Mouse (Mus musculus) stomach, embryonic 15.5 days (tissue): ENCODE results near the gene Loxl1. TPM values are rescaled to one million over a fixed set of nuclear protein-coding genes. Genes with fewer than 3 reads are reported as not detected.

Source experiments
- ATAC-seq: fragments of 200-750 bp; cut with Nextera tagmentation; 2 replicates; pipeline ENCODE4 v1.8.0; 2017; ENCODE audit warnings: low read depth, moderate number of reproducible peaks, moderate TSS enrichment; ENCODE audit not compliant: insufficient read depth, low FRiP score
- H3K27ac ChIP-seq: fragments of 300-500 bp; sonication (generic); 2 replicates; pipeline ENCODE4 v1.5.1; 2015; ENCODE audit warnings: mild to moderate bottlenecking, inconsistent platforms
- H3K27me3 ChIP-seq: fragments of 300-500 bp; sonication (generic); replicated peaks from 2 replicates; pipeline ENCODE4 v1.6.1; 2015; ENCODE audit warnings: inconsistent platforms
- H3K36me3 ChIP-seq: fragments of 300-500 bp; sonication (generic); 2 replicates; pipeline ENCODE4 v1.6.1; 2015; ENCODE audit warnings: inconsistent platforms
- H3K4me1 ChIP-seq: fragments of 300-500 bp; sonication (generic); 2 replicates; pipeline ENCODE4 v1.6.1; 2015; ENCODE audit warnings: inconsistent platforms
- H3K4me2 ChIP-seq: fragments of 300-500 bp; sonication (generic); 2 replicates; pipeline ENCODE4 v1.6.1; 2015; ENCODE audit warnings: mild to moderate bottlenecking, inconsistent platforms
- H3K4me3 ChIP-seq: fragments of 300-500 bp; sonication (generic); replicated peaks from 2 replicates; pipeline ENCODE4 v1.5.1; 2015; ENCODE audit warnings: inconsistent platforms
- H3K9ac ChIP-seq: fragments of 300-500 bp; sonication (generic); 2 replicates; pipeline ENCODE4 v1.6.1; 2015; ENCODE audit warnings: inconsistent platforms
- H3K9me3 ChIP-seq: fragments of 300-500 bp; sonication (generic); 2 replicates; pipeline ENCODE4 v1.6.1; 2016; ENCODE audit warnings: inconsistent platforms
- WGBS: fragments of 180-500 bp; shearing (Covaris S2); methylation state at CpG from one replicate; pipeline ENCODE4 v1.1.7; 2015; 5-methylcytosine and 5-hydroxymethylcytosine counted together
- polyA plus RNA-seq: library from polyadenylated mRNA; unstranded; fragments of >200 nt; fragmentation: Nextera tagmentation; extraction: Ambion mirVana; gene quantifications from 2 replicates; pipeline ENCODE4 v1.2.1, GENCODE M21; 2015

Loxl1 gene
- polyA plus RNA-seq, 1 experiment from 2014 or later, result 49.2 TPM

DNA sequence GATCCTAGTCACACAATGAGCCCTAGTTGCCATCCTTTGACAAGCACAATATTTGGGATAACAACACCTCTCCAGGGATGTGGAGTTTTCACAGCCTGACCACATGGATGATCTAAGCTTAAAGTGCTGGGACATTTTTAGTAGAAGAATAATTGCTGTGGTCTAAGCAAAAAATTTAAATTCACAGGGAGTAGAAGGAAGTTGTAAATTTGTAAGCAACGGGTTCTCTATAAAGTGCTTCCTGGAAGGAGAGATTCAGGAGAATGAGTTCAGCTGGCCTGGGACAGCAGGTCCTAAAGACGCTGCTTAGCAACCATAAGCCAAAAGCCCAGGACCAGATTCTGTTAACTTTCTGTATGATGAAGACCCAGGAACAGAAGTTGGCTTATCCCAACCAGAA is 23.1 kb downstream of the Loxl1 start:
- no peak overlapping the region for H3K4me3 ChIP-seq
- no peak overlapping the region for H3K9ac ChIP-seq
- no peaks in the 10 kb centered on the region for H3K9me3 ChIP-seq
- 66% methylated on average over 2 of the region's 2 CpGs for WGBS
- 0 out of 2 replicates have a peak, but pooled peaks cover 4% of the 10 kb centered on the region for H3K36me3 ChIP-seq
- H3K27ac ChIP-seq, result no peak overlapping the region
- no peaks in the 10 kb centered on the region for H3K4me1 ChIP-seq
- H3K4me2 ChIP-seq, result no peak overlapping the region
- no peaks in the 10 kb centered on the region for H3K27me3 ChIP-seq
- ATAC-seq, result no peak

DNA sequence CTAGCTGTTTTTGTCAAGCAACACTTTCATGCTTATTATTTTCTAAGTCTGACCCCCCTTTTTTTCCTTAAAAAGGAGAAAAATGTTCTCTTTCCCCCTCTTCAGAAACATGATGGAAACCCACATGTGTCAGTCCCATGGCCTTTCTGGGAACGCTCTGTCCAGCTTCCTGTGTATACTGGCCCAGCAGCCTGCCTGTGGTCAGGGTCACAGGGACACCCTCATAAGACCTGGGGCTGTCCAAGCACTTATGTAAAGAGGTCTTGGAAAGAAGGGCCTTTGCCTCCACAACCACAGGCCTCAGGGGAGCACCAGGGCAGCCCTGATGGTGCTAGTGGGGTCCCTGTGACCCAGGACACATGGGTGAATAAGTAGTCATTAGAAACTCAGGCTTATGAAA is 23.9 kb downstream of the Loxl1 start:
- Histone ChIP-seq H3K27me3 (no peaks in the 10 kb centered on the region), H3K36me3 (0 out of 2 replicates have a peak, but pooled peaks cover 4% of the 10 kb centered on the region), H3K9me3 (no peaks in the 10 kb centered on the region), H3K27ac (no peak overlapping the region), H3K4me2 (no peak overlapping the region), H3K4me1 (no peaks in the 10 kb centered on the region), H3K4me3 (no peak overlapping the region), H3K9ac (no peak overlapping the region)
- 53% methylated on average over 1 of the region's 1 CpGs for WGBS
- no peak for ATAC-seq

DNA sequence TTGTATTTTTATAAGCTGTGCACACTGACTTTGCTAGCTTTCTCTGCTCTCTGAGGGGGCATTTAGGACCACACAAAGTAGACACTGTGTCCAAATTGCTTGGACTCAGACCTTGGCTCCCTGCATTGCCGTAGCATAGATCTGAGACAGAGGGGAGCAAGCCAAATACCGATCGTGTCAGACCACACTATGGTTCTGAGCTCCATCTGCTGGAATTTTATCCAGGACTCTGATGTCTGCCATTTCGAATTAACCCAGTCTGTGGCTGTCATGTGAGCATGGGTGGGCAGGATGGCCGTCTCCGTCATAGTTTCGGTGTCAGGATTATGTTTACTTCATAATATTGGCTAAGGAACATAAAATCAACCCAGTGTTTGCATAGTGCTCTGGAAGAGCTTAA is 29.6 kb downstream of the Loxl1 start:
- WGBS, result 53% methylated on average over 7 of the region's 7 CpGs
- H3K27ac ChIP-seq, result no peak overlapping the region
- H3K9ac ChIP-seq, result no peak overlapping the region
- H3K9me3 ChIP-seq, result no peaks in the 10 kb centered on the region
- H3K4me2 ChIP-seq, result no peak overlapping the region
- no peaks in the 10 kb centered on the region for H3K27me3 ChIP-seq
- H3K4me1 ChIP-seq, result peaks cover 7% of the 10 kb centered on the region
- H3K4me3 ChIP-seq, result no peak overlapping the region
- no peak for ATAC-seq
- H3K36me3 ChIP-seq, result no peaks in the 10 kb centered on the region

DNA sequence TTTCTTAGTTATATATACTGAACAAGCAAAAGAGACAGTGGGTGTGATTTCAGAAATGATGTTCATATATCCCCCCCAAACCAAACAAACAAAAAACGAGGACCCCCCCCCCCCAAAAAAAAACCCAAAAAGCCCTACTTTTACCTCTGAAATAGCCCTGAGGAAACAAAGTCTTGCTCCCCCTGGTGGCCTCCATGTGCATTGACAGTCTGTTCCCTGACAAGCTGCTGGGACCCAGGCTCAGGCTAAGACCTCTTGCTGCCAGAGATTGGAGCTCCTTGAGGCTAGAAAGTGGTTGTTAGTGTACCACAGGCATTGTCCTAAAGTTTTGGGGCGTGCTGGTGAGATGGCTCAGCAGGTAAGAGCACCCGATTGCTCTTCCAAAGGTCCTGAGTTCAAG is 31.4 kb downstream of the Loxl1 start:
- Histone ChIP-seq H3K36me3 (no peaks in the 10 kb centered on the region), H3K9ac (no peak overlapping the region), H3K27ac (no peak overlapping the region), H3K9me3 (no peaks in the 10 kb centered on the region), H3K4me3 (no peak overlapping the region), H3K4me1 (peaks cover 7% of the 10 kb centered on the region), H3K4me2 (no peak overlapping the region), H3K27me3 (no peaks in the 10 kb centered on the region)
- WGBS, result 56% methylated on average over 3 of the region's 3 CpGs
- no peak for ATAC-seq

DNA sequence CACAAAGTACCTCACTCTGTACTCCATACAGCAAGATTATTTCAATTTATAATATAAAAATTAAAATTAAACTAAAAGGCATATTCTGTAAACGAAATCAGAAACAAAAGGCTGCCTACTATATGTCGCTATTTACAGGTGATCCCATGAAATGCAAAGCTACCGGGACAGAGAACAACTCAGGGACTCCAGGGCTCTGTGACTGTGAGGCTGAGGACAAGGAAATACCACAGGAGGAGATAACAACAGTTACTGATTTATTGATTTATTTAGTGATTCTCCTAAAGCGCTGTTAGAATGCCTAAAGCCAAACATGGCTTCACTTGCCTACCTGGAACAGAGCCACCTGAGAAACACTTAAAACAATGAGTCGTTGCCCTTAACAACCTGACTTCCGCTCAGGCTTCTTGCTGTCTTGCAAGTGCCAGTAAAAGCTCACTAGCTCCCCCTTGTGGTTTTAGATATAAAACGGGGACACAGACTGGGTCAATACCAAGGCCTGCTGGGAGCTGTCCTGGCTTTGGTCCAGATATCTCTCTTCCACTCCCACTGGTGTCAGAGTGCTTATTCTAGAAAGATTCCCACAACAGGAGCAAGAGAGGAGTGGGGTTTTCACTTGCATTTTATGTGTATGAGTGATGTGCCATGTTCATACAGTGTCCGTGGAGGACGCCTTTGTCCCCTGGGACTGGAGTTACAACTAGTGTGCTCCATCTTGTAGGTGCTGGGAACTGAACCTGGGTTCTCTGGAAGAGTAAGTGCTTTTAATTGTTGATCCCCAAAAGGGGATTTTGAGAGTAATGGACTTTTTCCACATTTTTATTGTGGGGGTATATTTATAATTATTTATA is 32.5 kb downstream of the Loxl1 start:
- 38% methylated on average over 9 of the region's 9 CpGs for WGBS
- Histone ChIP-seq H3K4me1 (peaks cover 11% of the 10 kb centered on the region), H3K36me3 (no peaks in the 10 kb centered on the region), H3K9me3 (no peaks in the 10 kb centered on the region), H3K9ac (no peak overlapping the region), H3K4me2 (0 out of 2 replicates have a peak overlapping the region, but pooled peaks have one; percentile 25), H3K27me3 (no peaks in the 10 kb centered on the region), H3K4me3 (no peak overlapping the region), H3K27ac (no peak overlapping the region)
- ATAC-seq, result peak; percentile 60; the same call in 1 of the 2 replicates

DNA sequence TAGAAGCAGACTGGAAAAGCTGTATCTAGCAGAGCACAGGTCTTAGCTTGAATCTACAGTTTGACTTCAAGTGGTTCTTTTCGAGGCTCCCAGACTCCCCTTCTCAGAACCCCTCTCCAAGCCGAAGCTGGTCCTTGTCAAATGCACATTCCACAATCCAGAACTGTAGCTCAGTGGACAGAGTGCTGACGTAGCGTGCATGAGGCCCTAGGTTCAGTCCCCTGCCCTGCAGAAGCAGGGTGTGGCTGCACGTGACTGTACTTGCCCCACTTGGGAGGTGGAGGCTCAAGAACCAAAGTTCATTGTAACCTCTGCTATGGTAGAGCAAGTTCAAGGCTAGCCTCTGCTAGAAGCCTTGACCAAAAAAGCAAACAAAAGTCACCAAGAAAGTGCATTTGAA is 33.2 kb downstream of the Loxl1 start:
- Histone ChIP-seq H3K4me2 (no peak overlapping the region), H3K4me1 (peaks cover 18% of the 10 kb centered on the region), H3K9ac (no peak overlapping the region), H3K36me3 (no peaks in the 10 kb centered on the region), H3K4me3 (no peak overlapping the region), H3K9me3 (no peaks in the 10 kb centered on the region), H3K27me3 (no peaks in the 10 kb centered on the region), H3K27ac (no peak overlapping the region)
- peak; percentile 28; the same call in 1 of the 2 replicates for ATAC-seq
- 58% methylated on average over 5 of the region's 5 CpGs for WGBS

DNA sequence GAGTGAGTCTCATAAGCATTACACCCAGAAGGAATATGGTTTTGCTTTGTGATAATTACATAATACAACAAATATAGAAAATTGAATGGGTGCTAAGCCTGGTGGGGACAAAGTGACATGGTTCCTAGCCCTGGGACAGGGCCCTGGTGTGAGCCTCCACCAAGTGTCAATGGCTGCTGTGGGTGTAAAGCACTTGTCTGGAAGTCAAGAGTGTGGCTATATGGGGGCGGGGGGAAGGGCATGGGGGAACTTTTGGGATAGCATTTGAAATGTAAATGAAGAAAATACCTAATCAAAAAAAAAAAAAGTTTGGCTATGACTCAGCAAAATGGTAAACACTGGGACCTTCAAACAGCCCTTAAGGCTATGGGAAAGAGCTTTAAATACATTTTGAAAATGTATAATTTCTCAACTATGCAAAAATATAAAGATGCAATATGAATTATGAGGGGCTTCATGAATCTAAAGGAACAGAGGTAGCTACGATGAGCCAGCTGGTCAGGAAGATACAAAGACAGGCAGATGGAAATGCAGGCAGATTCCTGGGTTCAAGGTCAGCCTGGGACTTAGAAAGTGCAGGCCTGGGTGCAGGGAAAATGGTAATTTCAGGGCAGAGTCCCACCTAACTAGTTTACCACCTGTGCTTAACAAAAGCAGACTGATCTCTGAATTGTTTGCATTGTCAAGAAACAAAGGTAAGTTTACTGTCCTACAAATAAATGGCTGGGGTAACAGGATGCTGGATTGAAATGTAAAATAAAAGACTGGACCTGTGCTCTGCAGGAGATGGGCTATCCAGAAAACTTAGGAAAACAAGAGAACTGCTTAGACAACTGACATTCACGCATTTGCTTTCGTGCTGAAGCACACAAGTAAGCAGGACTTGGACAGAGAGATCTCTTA is 33.9 kb downstream of the Loxl1 start:
- Histone ChIP-seq H3K36me3 (no peaks in the 10 kb centered on the region), H3K9ac (no peak overlapping the region), H3K4me2 (no peak overlapping the region), H3K27ac (no peak overlapping the region), H3K4me1 (peaks cover 21% of the 10 kb centered on the region), H3K4me3 (no peak overlapping the region), H3K27me3 (no peaks in the 10 kb centered on the region), H3K9me3 (no peaks in the 10 kb centered on the region)
- no peak for ATAC-seq
- 60% methylated on average over 4 of the region's 4 CpGs for WGBS

DNA sequence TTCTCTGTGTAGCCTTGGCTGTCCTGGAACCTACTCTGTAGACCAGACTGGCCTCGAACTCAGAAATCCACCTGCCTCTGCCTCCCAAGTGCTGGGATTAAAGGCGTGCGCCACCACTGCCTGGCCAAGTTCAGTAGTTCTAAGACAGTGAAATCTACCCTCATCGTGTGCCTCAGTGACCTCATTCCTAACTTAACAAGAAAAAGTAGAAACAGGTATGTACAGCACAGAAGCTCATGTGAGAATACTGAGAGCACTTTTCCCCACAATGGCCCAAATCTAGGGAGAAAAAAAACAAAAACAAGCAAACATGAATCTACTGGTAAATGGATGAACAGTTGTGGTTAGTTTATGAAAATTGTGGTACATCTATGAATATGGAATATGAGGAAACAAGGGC is 34.7 kb downstream of the Loxl1 start:
- peaks cover 21% of the 10 kb centered on the region for H3K4me1 ChIP-seq
- H3K4me2 ChIP-seq, result no peak overlapping the region
- no peaks in the 10 kb centered on the region for H3K27me3 ChIP-seq
- ATAC-seq, result no peak
- H3K9ac ChIP-seq, result no peak overlapping the region
- no peaks in the 10 kb centered on the region for H3K9me3 ChIP-seq
- H3K36me3 ChIP-seq, result no peaks in the 10 kb centered on the region
- H3K27ac ChIP-seq, result no peak overlapping the region
- WGBS, result 94% methylated on average over 4 of the region's 4 CpGs
- H3K4me3 ChIP-seq, result no peak overlapping the region

DNA sequence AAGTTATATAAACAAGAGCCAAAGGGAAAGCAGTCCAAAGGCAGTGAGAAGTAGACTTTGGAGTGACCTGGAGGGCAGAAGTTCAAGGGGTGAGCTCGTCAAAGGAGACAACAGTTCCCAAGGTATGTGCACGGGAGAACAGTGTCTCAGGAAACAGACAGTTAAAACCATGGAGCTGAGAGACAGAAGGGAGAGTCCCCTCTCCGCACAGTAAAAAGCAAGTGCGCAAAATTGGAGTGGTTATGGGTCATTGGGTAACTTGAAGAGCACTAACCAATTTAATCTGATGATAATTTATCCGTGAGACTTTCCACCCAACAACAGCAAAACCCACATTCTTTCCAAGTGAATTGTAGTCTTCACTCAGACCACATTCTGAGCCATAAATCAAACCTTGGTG is 36.6 kb downstream of the Loxl1 start:
- Histone ChIP-seq H3K27ac (no peak overlapping the region), H3K27me3 (no peaks in the 10 kb centered on the region), H3K4me3 (no peak overlapping the region), H3K4me1 (peaks cover 21% of the 10 kb centered on the region), H3K36me3 (no peaks in the 10 kb centered on the region), H3K9ac (no peak overlapping the region), H3K9me3 (no peaks in the 10 kb centered on the region), H3K4me2 (no peak overlapping the region)
- WGBS, result 67% methylated on average over 5 of the region's 5 CpGs
- ATAC-seq, result no peak

DNA sequence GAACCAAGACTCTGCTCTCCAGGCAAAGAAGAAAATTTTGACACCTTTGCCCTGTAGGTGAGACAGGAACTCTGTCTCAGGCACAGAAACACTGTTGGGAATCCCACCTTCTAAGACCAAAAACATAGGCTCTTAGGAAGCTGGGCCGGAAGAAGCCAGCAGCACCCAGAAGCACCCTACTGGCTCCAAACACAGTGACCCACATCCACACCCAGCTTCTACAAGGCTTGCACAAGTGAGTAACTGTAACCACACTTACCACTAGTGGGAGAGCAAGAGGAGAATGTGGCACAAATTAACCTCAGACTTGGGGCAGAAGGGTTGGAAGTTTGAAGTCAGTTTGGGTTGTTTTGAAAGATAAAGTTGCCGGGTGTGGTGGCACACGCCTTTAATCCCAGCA is 37.2 kb downstream of the Loxl1 start:
- Histone ChIP-seq H3K4me1 (peaks cover 21% of the 10 kb centered on the region), H3K36me3 (no peaks in the 10 kb centered on the region), H3K4me2 (peak overlapping the region; percentile 25; the same call in 1 of the 2 replicates), H3K4me3 (no peak overlapping the region), H3K27ac (peak overlapping the region; percentile 78), H3K27me3 (no peaks in the 10 kb centered on the region), H3K9me3 (no peaks in the 10 kb centered on the region), H3K9ac (no peak overlapping the region)
- WGBS, result 80% methylated on average over 3 of the region's 3 CpGs
- no peak for ATAC-seq

DNA sequence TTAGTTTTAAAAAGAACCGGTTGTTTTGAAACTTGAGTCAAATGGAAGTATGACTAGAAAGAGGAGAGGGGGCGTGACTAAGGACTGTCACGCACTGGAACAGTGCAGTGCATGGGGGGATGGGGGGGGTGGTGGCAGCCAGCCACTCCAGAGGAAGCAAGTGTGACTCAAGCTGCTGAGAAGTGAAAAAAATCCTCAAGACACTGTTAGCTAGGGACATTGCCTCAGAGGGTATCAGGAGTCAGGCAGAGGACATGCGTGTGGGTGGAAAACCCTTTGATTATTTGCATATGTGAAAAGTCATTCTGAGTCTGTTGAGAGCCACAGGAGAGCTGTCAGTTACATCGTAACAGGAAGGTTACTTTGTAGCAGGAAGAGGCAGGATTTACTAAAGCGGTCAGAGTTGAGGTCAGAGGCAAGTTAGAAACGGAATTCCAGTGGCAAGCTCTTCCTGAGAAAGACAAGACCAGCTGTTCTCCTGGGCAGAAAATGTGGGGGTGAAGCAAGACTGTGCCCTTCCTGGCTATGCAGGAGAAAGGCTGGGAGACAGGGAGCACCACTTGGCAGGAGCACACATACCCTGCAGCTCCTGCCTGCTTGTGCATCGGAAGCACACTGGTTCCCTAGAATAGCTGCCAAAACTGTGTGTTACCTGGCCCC is 37.7 kb downstream of the Loxl1 start:
- Histone ChIP-seq H3K36me3 (no peaks in the 10 kb centered on the region), H3K4me1 (peaks cover 17% of the 10 kb centered on the region), H3K27ac (peak overlapping the region; percentile 78), H3K4me3 (no peak overlapping the region), H3K4me2 (peak overlapping the region; percentile 25), H3K27me3 (no peaks in the 10 kb centered on the region), H3K9ac (no peak overlapping the region), H3K9me3 (no peaks in the 10 kb centered on the region)
- peak; percentile 78; the same call in 1 of the 2 replicates for ATAC-seq
- WGBS, result 18% methylated on average over 8 of the region's 8 CpGs
